Mouse (Mus musculus) common myeloid progenitor, adult 5-6 weeks (primary cell): ENCODE results near the gene Hnrnpul1. TPM values are rescaled to one million over a fixed set of nuclear protein-coding genes. Genes with fewer than 3 reads are reported as not detected.

Experiments
- ATAC-seq: replicated peaks from 2 replicates; pipeline ENCODE4 v1.8.0; 2016; ENCODE audit warnings: low read depth, mild to moderate bottlenecking, moderate TSS enrichment, inconsistent platforms; ENCODE audit not compliant: poor library complexity, severe bottlenecking
- total RNA-seq: library from RNA; stranded (forward); fragments of 200-1000, 187-1606 nt; gene quantifications from 2 replicates; pipeline ENCODE4 v1.2.3, GENCODE M21; 2017

Gene Hnrnpul1
- total RNA-seq, 1 experiment from 2014 or later: 173 TPM

- peak; percentile 23 for ATAC-seq
Measured at GRCm38 (mm10) chr7:25781321-25781936, 26.9 kb upstream of the Hnrnpul1 start.

GRCm38 (mm10) chr7:25780753-25781152 is 26.2 kb upstream of the Hnrnpul1 start:
- no peak for ATAC-seq

GRCm38 (mm10) chr7:25780021-25780420 is 25.5 kb upstream of the Hnrnpul1 start:
- no peak for ATAC-seq

- no peak for ATAC-seq
Measured at GRCm38 (mm10) chr7:25768229-25768628, 13.7 kb upstream of the Hnrnpul1 start.

- ATAC-seq: 0 out of 2 replicates have a peak, but pooled peaks have one; percentile 28
Measured at GRCm38 (mm10) chr7:25766108-25766507, 11.6 kb upstream of the Hnrnpul1 start.

- ATAC-seq: peak; percentile 34; the same call in 1 of the 2 replicates
Measured at GRCm38 (mm10) chr7:25764221-25764620, 9.7 kb upstream of the Hnrnpul1 start.

GRCm38 (mm10) chr7:25763678-25764077 is 9.1 kb upstream of the Hnrnpul1 start:
- ATAC-seq: no peak

GRCm38 (mm10) chr7:25761354-25761753 is 6.8 kb upstream of the Hnrnpul1 start:
- no peak for ATAC-seq

- peak; percentile 74 for ATAC-seq
Measured at GRCm38 (mm10) chr7:25756011-25756410, 1.5 kb upstream of the Hnrnpul1 start.

- ATAC-seq: peak; percentile 39
Measured at GRCm38 (mm10) chr7:25755468-25755833, 894 bp upstream of the Hnrnpul1 start.

- ATAC-seq: no peak
Measured at GRCm38 (mm10) chr7:25754439-25754737, 169 bp downstream of the Hnrnpul1 start.

- no peak for ATAC-seq
Measured at GRCm38 (mm10) chr7:25753643-25754438, 716 bp downstream of the Hnrnpul1 start.

- no peak for ATAC-seq
Measured at GRCm38 (mm10) chr7:25753076-25753475, 1.5 kb downstream of the Hnrnpul1 start.

GRCm38 (mm10) chr7:25746844-25747243 is 7.7 kb downstream of the Hnrnpul1 start:
- ATAC-seq: no peak

GRCm38 (mm10) chr7:25738277-25738676 is 16.3 kb downstream of the Hnrnpul1 start:
- ATAC-seq: peak; percentile 76

- 0 out of 2 replicates have a peak, but pooled peaks have one; percentile 33 for ATAC-seq
Measured at GRCm38 (mm10) chr7:25736920-25737319, 17.6 kb downstream of the Hnrnpul1 start.

- ATAC-seq: no peak
Measured at GRCm38 (mm10) chr7:25734991-25735390, 19.6 kb downstream of the Hnrnpul1 start.

- peak; percentile 59 for ATAC-seq
Measured at GRCm38 (mm10) chr7:25731294-25732055, 23.1 kb downstream of the Hnrnpul1 start.

GRCm38 (mm10) chr7:25729862-25730261 is 24.7 kb downstream of the Hnrnpul1 start:
- ATAC-seq: no peak

- peak; percentile 58 for ATAC-seq
Measured at GRCm38 (mm10) chr7:25729396-25729795, 25.2 kb downstream of the Hnrnpul1 start.

GRCm38 (mm10) chr7:25727800-25728199 is 26.8 kb downstream of the Hnrnpul1 start:
- ATAC-seq: no peak
